Mouse (Mus musculus) midbrain, embryonic 12.5 days (tissue): ENCODE results near the gene Fbxw7. TPM values are rescaled to one million over a fixed set of nuclear protein-coding genes. Genes with fewer than 3 reads are reported as not detected.

Experiments used
- ATAC-seq: fragments of 200-750 bp; cut with Nextera tagmentation; 2 replicates; pipeline ENCODE4 v1.8.0; 2017; ENCODE audit warnings: low read depth, moderate TSS enrichment, moderate library complexity; ENCODE audit not compliant: low FRiP score
- H3K27ac ChIP-seq: fragments of 300-500 bp; sonication (generic); replicated peaks from 2 replicates; pipeline ENCODE4 v1.5.1; 2016; ENCODE audit warnings: mild to moderate bottlenecking
- H3K27me3 ChIP-seq: fragments of 300-500 bp; sonication (generic); 2 replicates; pipeline ENCODE4 v1.6.1; 2016; ENCODE audit warnings: mild to moderate bottlenecking
- H3K36me3 ChIP-seq: fragments of 300-500 bp; sonication (generic); 2 replicates; pipeline ENCODE4 v1.6.1; 2016
- H3K4me1 ChIP-seq: fragments of 300-500 bp; sonication (generic); 2 replicates; pipeline ENCODE4 v1.6.1; 2016
- H3K4me2 ChIP-seq: fragments of 300-500 bp; sonication (generic); replicated peaks from 2 replicates; pipeline ENCODE4 v1.6.1; 2016; ENCODE audit warnings: mild to moderate bottlenecking, moderate library complexity
- H3K4me3 ChIP-seq: fragments of 300-500 bp; sonication (generic); 2 replicates; pipeline ENCODE4 v1.5.1; 2016; ENCODE audit warnings: mild to moderate bottlenecking
- H3K9ac ChIP-seq: fragments of 300-500 bp; sonication (generic); replicated peaks from 2 replicates; pipeline ENCODE4 v1.6.1; 2016; ENCODE audit warnings: mild to moderate bottlenecking, moderate library complexity
- H3K9me3 ChIP-seq: fragments of 300-500 bp; sonication (generic); 2 replicates; pipeline ENCODE4 v1.6.1; 2016; ENCODE audit warnings: mild to moderate bottlenecking
- WGBS: fragments of 180-500 bp; shearing (Covaris S2); methylation state at CpG from one replicate; pipeline ENCODE4 v1.1.7; 2016; 5-methylcytosine and 5-hydroxymethylcytosine counted together
- polyA plus RNA-seq: library from polyadenylated mRNA; unstranded; fragments of >200 nt; fragmentation: Nextera tagmentation; extraction: Ambion mirVana; gene quantifications from 2 replicates; pipeline ENCODE4 v1.2.1, GENCODE M21; 2016

Fbxw7 gene
- polyA plus RNA-seq, 1 experiment from 2014 or later, result 16.3 TPM

GRCm38 (mm10) chr3:84906528-84906927 lies 91.5 kb downstream of the Fbxw7 start:
- Histone ChIP-seq H3K27ac (no peak overlapping the region), H3K27me3 (no peaks in the 10 kb centered on the region), H3K4me3 (no peak overlapping the region), H3K36me3 (0 out of 2 replicates have a peak, but pooled peaks cover 3% of the 10 kb centered on the region), H3K4me1 (0 out of 2 replicates have a peak, but pooled peaks cover 3% of the 10 kb centered on the region), H3K9ac (no peak overlapping the region), H3K4me2 (no peak overlapping the region), H3K9me3 (no peaks in the 10 kb centered on the region)
- ATAC-seq, result no peak
- WGBS, result 37% methylated on average over 1 of the region's 1 CpGs

GRCm38 (mm10) chr3:84914284-84914683 lies 99.2 kb downstream of the Fbxw7 start:
- no peaks in the 10 kb centered on the region for H3K27me3 ChIP-seq
- no peak overlapping the region for H3K4me2 ChIP-seq
- no peaks in the 10 kb centered on the region for H3K36me3 ChIP-seq
- no peak overlapping the region for H3K27ac ChIP-seq
- 0 out of 2 replicates have a peak, but pooled peaks cover 3% of the 10 kb centered on the region for H3K4me1 ChIP-seq
- no peak overlapping the region for H3K9ac ChIP-seq
- 56% methylated on average over 1 of the region's 1 CpGs for WGBS
- ATAC-seq, result no peak
- H3K4me3 ChIP-seq, result no peak overlapping the region
- H3K9me3 ChIP-seq, result no peaks in the 10 kb centered on the region

- no peaks in the 10 kb centered on the region for H3K36me3 ChIP-seq
- H3K9me3 ChIP-seq, result no peaks in the 10 kb centered on the region
- no peak overlapping the region for H3K27ac ChIP-seq
- 84% methylated on average over 9 of the region's 9 CpGs for WGBS
- no peaks in the 10 kb centered on the region for H3K4me1 ChIP-seq
- H3K4me2 ChIP-seq, result no peak overlapping the region
- ATAC-seq, result no peak
- H3K9ac ChIP-seq, result no peak overlapping the region
- no peaks in the 10 kb centered on the region for H3K27me3 ChIP-seq
- no peak overlapping the region for H3K4me3 ChIP-seq
Observed at GRCm38 (mm10) chr3:84917903-84918679, 103.0 kb downstream of the Fbxw7 start.

- Histone ChIP-seq H3K4me2 (no peak overlapping the region), H3K36me3 (no peaks in the 10 kb centered on the region), H3K4me3 (no peak overlapping the region), H3K9me3 (no peaks in the 10 kb centered on the region), H3K4me1 (no peaks in the 10 kb centered on the region), H3K27me3 (no peaks in the 10 kb centered on the region), H3K27ac (no peak overlapping the region), H3K9ac (no peak overlapping the region)
- WGBS, result 81% methylated on average over 6 of the region's 6 CpGs
- ATAC-seq, result no peak
Observed at GRCm38 (mm10) chr3:84921704-84922420, 106.8 kb downstream of the Fbxw7 start.

GRCm38 (mm10) chr3:84923256-84923655 lies 108.2 kb downstream of the Fbxw7 start:
- no peaks in the 10 kb centered on the region for H3K36me3 ChIP-seq
- WGBS, result 81% methylated on average over 1 of the region's 1 CpGs
- no peak overlapping the region for H3K9ac ChIP-seq
- H3K27ac ChIP-seq, result no peak overlapping the region
- ATAC-seq, result no peak
- H3K4me3 ChIP-seq, result no peak overlapping the region
- no peak overlapping the region for H3K4me2 ChIP-seq
- H3K27me3 ChIP-seq, result no peaks in the 10 kb centered on the region
- no peaks in the 10 kb centered on the region for H3K9me3 ChIP-seq
- no peaks in the 10 kb centered on the region for H3K4me1 ChIP-seq

- Histone ChIP-seq H3K27me3 (no peaks in the 10 kb centered on the region), H3K4me2 (no peak overlapping the region), H3K4me3 (no peak overlapping the region), H3K9ac (no peak overlapping the region), H3K4me1 (no peaks in the 10 kb centered on the region), H3K36me3 (no peaks in the 10 kb centered on the region), H3K9me3 (no peaks in the 10 kb centered on the region), H3K27ac (no peak overlapping the region)
- no peak for ATAC-seq
- 91% methylated on average over 1 of the region's 1 CpGs for WGBS
Observed at GRCm38 (mm10) chr3:84923670-84924069, 108.6 kb downstream of the Fbxw7 start.

- 86% methylated on average over 4 of the region's 4 CpGs for whole genome bisulfite sequencing
Observed at GRCm38 (mm10) chr3:84925229-84925628, 110.2 kb downstream of the Fbxw7 start.

GRCm38 (mm10) chr3:84926140-84926539 lies 111.1 kb downstream of the Fbxw7 start:
- H3K4me2 ChIP-seq, result no peak overlapping the region
- ATAC-seq, result no peak
- 93% methylated on average over 5 of the region's 5 CpGs for WGBS

More at GRCm38 (mm10) chr3:84925229-84925628, 110.2 kb downstream of the Fbxw7 start:
- Histone ChIP-seq H3K27ac (no peak overlapping the region), H3K9me3 (no peaks in the 10 kb centered on the region), H3K36me3 (no peaks in the 10 kb centered on the region), H3K27me3 (no peaks in the 10 kb centered on the region), H3K4me3 (no peak overlapping the region), H3K4me1 (no peaks in the 10 kb centered on the region), H3K9ac (no peak overlapping the region), H3K4me2 (no peak overlapping the region)
- ATAC-seq, result no peak

GRCm38 (mm10) chr3:84927168-84927794 lies 112.2 kb downstream of the Fbxw7 start:
- Histone ChIP-seq H3K4me1 (no peaks in the 10 kb centered on the region), H3K27ac (no peak overlapping the region), H3K4me2 (no peak overlapping the region), H3K9ac (no peak overlapping the region), H3K9me3 (no peaks in the 10 kb centered on the region), H3K4me3 (no peak overlapping the region), H3K27me3 (no peaks in the 10 kb centered on the region), H3K36me3 (no peaks in the 10 kb centered on the region)
- ATAC-seq, result no peak
- WGBS, result 89% methylated on average over 8 of the region's 8 CpGs

More at GRCm38 (mm10) chr3:84926140-84926539, 111.1 kb downstream of the Fbxw7 start:
- no peak overlapping the region for H3K4me3 ChIP-seq
- no peaks in the 10 kb centered on the region for H3K36me3 ChIP-seq
- no peaks in the 10 kb centered on the region for H3K4me1 ChIP-seq
- H3K9me3 ChIP-seq, result no peaks in the 10 kb centered on the region
- H3K27me3 ChIP-seq, result no peaks in the 10 kb centered on the region
- no peak overlapping the region for H3K9ac ChIP-seq
- H3K27ac ChIP-seq, result no peak overlapping the region

GRCm38 (mm10) chr3:84927901-84928300 lies 112.8 kb downstream of the Fbxw7 start:
- H3K9me3 ChIP-seq, result no peaks in the 10 kb centered on the region
- H3K27me3 ChIP-seq, result no peaks in the 10 kb centered on the region
- no peak overlapping the region for H3K4me3 ChIP-seq
- H3K9ac ChIP-seq, result no peak overlapping the region
- H3K4me2 ChIP-seq, result no peak overlapping the region
- H3K27ac ChIP-seq, result no peak overlapping the region
- H3K36me3 ChIP-seq, result no peaks in the 10 kb centered on the region
- 85% methylated on average over 2 of the region's 2 CpGs for WGBS
- H3K4me1 ChIP-seq, result no peaks in the 10 kb centered on the region
- no peak for ATAC-seq

- H3K36me3 ChIP-seq, result no peaks in the 10 kb centered on the region
- H3K9ac ChIP-seq, result no peak overlapping the region
- H3K4me2 ChIP-seq, result no peak overlapping the region
- H3K9me3 ChIP-seq, result no peaks in the 10 kb centered on the region
- no peak overlapping the region for H3K27ac ChIP-seq
- ATAC-seq, result no peak
- 95% methylated on average over 3 of the region's 3 CpGs for WGBS
- no peak overlapping the region for H3K4me3 ChIP-seq
- no peaks in the 10 kb centered on the region for H3K27me3 ChIP-seq
- no peaks in the 10 kb centered on the region for H3K4me1 ChIP-seq
Observed at GRCm38 (mm10) chr3:84929171-84929570, 114.1 kb downstream of the Fbxw7 start.

GRCm38 (mm10) chr3:84930683-84931082 lies 115.6 kb downstream of the Fbxw7 start:
- H3K4me2 ChIP-seq, result no peak overlapping the region
- no peak for ATAC-seq
- no peak overlapping the region for H3K9ac ChIP-seq
- H3K4me3 ChIP-seq, result no peak overlapping the region
- 98% methylated on average over 3 of the region's 3 CpGs for WGBS
- H3K27ac ChIP-seq, result no peak overlapping the region
- no peaks in the 10 kb centered on the region for H3K4me1 ChIP-seq
- H3K36me3 ChIP-seq, result no peaks in the 10 kb centered on the region
- H3K9me3 ChIP-seq, result no peaks in the 10 kb centered on the region
- no peaks in the 10 kb centered on the region for H3K27me3 ChIP-seq
